Mouse (Mus musculus) gastrocnemius, adult 8-10 months (tissue): ENCODE data around the gene Srgap2. TPM values are rescaled to one million over a fixed set of nuclear protein-coding genes. Genes with fewer than 3 reads are reported as not detected.

Experiments used
- DNase-seq, 2 experiments: peaks; one replicate each; pipeline ENCODE4 v3.0.0; 2022; ENCODE audit warnings: low spot score in 2 of 2
- total RNA-seq, 4 experiments: library from RNA; stranded (reverse); gene quantifications; 2 replicates each; pipeline ENCODE4 v1.2.4; 2022

Gene Srgap2
- total RNA-seq, 4 experiments from 2014 or later = 7.5 to 14.1 (median 10.9) TPM

GRCm38 (mm10) chr1:131475306-131475705, 51.8 kb downstream of the Srgap2 start:
- no peak for DNase-seq

GRCm38 (mm10) chr1:131473631-131474118, 53.5 kb downstream of the Srgap2 start:
- DNase-seq = no peak

- DNase-seq = no peak
These were observed 56.6 kb downstream of the Srgap2 start for GRCm38 (mm10) chr1:131470597-131470996.

- DNase-seq = no peak
These were observed 61.3 kb downstream of the Srgap2 start for GRCm38 (mm10) chr1:131465855-131466254.

- DNase-seq = no peak
These were observed 63.1 kb downstream of the Srgap2 start for GRCm38 (mm10) chr1:131463953-131464627.

GRCm38 (mm10) chr1:131462541-131463067, 64.5 kb downstream of the Srgap2 start:
- no peak for DNase-seq

GRCm38 (mm10) chr1:131460914-131461530, 66.1 kb downstream of the Srgap2 start:
- DNase-seq = no peak

- no peak for DNase-seq
These were observed 71.7 kb downstream of the Srgap2 start for GRCm38 (mm10) chr1:131455355-131455890.

- no peak for DNase-seq
These were observed 72.8 kb downstream of the Srgap2 start for GRCm38 (mm10) chr1:131454386-131454785.

- no peak for DNase-seq
These were observed 73.8 kb downstream of the Srgap2 start for GRCm38 (mm10) chr1:131453335-131453734.

GRCm38 (mm10) chr1:131448373-131448772, 78.8 kb downstream of the Srgap2 start:
- no peak for DNase-seq

- DNase-seq = no peak
These were observed 79.8 kb downstream of the Srgap2 start for GRCm38 (mm10) chr1:131447333-131447732.

- no peak for DNase-seq
These were observed 80.6 kb downstream of the Srgap2 start for GRCm38 (mm10) chr1:131446577-131446976.

GRCm38 (mm10) chr1:131438556-131438955, 88.6 kb downstream of the Srgap2 start:
- DNase-seq = no peak

GRCm38 (mm10) chr1:131437975-131438374, 89.2 kb downstream of the Srgap2 start:
- DNase-seq = no peak

- no peak for DNase-seq
These were observed 90.5 kb downstream of the Srgap2 start for GRCm38 (mm10) chr1:131436609-131437008.

GRCm38 (mm10) chr1:131431456-131432246, 95.5 kb downstream of the Srgap2 start:
- peak; percentile 50 to 68 for DNase-seq

GRCm38 (mm10) chr1:131427140-131427821, 99.9 kb downstream of the Srgap2 start:
- DNase-seq = no peak

- DNase-seq = no peak
These were observed 104.1 kb downstream of the Srgap2 start for GRCm38 (mm10) chr1:131423061-131423460.

- no peak for DNase-seq
These were observed 106.0 kb downstream of the Srgap2 start for GRCm38 (mm10) chr1:131421113-131421512.

GRCm38 (mm10) chr1:131420660-131421059, 106.5 kb downstream of the Srgap2 start:
- DNase-seq = no peak
